Mouse (Mus musculus) heart, embryonic 12.5 days (tissue): Measurements from ENCODE around the gene Brat1. TPM values are rescaled to one million over a fixed set of nuclear protein-coding genes. Genes with fewer than 3 reads are reported as not detected.

Experiments used
- ATAC-seq: fragments of 200-750 bp; cut with Nextera tagmentation; 2 replicates; pipeline ENCODE4 v1.8.0; 2017; ENCODE audit warnings: moderate TSS enrichment, moderate library complexity; ENCODE audit not compliant: insufficient number of reproducible peaks, low FRiP score
- H3K27ac ChIP-seq: fragments of 300-500 bp; sonication (generic); 2 replicates; pipeline ENCODE4 v1.5.1; 2016; ENCODE audit warnings: mild to moderate bottlenecking, moderate library complexity; ENCODE audit not compliant: poor library complexity, severe bottlenecking
- H3K27me3 ChIP-seq: fragments of 300-500 bp; sonication (generic); replicated peaks from 2 replicates; pipeline ENCODE4 v1.6.1; 2016; ENCODE audit warnings: mild to moderate bottlenecking, moderate library complexity
- H3K36me3 ChIP-seq: fragments of 300-500 bp; sonication (generic); 2 replicates; pipeline ENCODE4 v1.6.1; 2016; ENCODE audit warnings: mild to moderate bottlenecking, moderate library complexity
- H3K4me1 ChIP-seq: fragments of 300-500 bp; sonication (generic); replicated peaks from 2 replicates; pipeline ENCODE4 v1.6.1; 2016; ENCODE audit warnings: mild to moderate bottlenecking
- H3K4me2 ChIP-seq: fragments of 300-500 bp; sonication (generic); 2 replicates; pipeline ENCODE4 v1.6.1; 2016; ENCODE audit warnings: mild to moderate bottlenecking, moderate library complexity
- H3K4me3 ChIP-seq: fragments of 300-500 bp; sonication (generic); 2 replicates; pipeline ENCODE4 v1.5.1; 2016; ENCODE audit warnings: mild to moderate bottlenecking
- H3K9ac ChIP-seq: fragments of 300-500 bp; sonication (generic); 2 replicates; pipeline ENCODE4 v1.6.1; 2016; ENCODE audit warnings: mild to moderate bottlenecking, moderate library complexity
- H3K9me3 ChIP-seq: fragments of 300-500 bp; sonication (generic); replicated peaks from 2 replicates; pipeline ENCODE4 v1.6.1; 2016; ENCODE audit warnings: mild to moderate bottlenecking, moderate library complexity
- WGBS: fragments of 180-500 bp; shearing (Covaris S2); methylation state at CpG from one replicate; pipeline ENCODE4 v1.1.7; 2016; 5-methylcytosine and 5-hydroxymethylcytosine counted together
- polyA plus RNA-seq: library from polyadenylated mRNA; unstranded; fragments of >200 nt; fragmentation: Nextera tagmentation; extraction: Ambion mirVana; gene quantifications from 2 replicates; pipeline ENCODE4 v1.2.1, GENCODE M21; 2016

The Brat1 gene
- polyA plus RNA-seq, 1 experiment from 2014 or later, result 15.5 TPM

- Histone ChIP-seq H3K36me3 (peaks cover 12% of the 10 kb centered on the region), H3K27ac (peak within 1 kb of the TSS; percentile 77), H3K9me3 (no peaks in the 10 kb centered on the region), H3K9ac (peak within 1 kb of the TSS; percentile 77), H3K4me1 (peaks cover 37% of the 10 kb centered on the region), H3K4me3 (peak within 1 kb of the TSS; percentile 74), H3K4me2 (peak within 1 kb of the TSS; percentile 84), H3K27me3 (no peaks in the 10 kb centered on the region)
- peak; percentile 40 for ATAC-seq
- WGBS, result under 1% methylated on average over 33 of the region's 33 CpGs
These were observed 2.7 kb upstream of the Brat1 start, which contains the start of gene Iqce for GRCm38 (mm10) chr5:140702103-140702513. Iqce (minus strand) TSS chr5:140702378.

DNA sequence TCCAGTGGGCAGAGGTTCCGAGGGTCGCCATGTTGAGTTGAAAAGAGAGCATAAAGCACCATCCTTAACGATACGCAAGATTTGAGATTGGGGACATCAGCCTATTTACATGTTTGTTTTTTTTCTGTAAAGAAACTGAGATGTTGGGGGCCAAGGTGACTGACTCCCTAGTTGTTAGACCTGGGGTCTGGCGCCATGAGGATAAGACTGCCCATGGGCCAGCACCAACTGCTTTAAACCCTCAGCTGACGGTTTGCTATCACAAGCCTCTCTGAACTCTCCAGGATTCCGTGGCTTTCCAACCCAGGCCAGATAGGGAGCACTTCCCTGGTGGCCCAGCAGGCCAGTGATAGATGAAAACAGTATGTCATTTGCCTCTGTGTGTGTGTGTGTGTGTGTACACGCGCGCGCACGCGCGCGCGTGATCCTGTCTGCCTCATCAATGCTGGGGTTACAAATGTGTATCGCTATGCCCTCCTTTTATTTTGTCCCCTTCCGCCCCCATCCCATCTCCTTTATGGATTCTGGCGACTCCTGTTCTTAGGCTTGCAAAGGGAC lies 2.1 kb upstream of the Brat1 start:
- Histone ChIP-seq H3K4me3 (peak overlapping the region; percentile 74), H3K27me3 (no peaks in the 10 kb centered on the region)
- WGBS, result 48% methylated on average over 19 of the region's 19 CpGs

GRCm38 (mm10) chr5:140703480-140704377 lies 1.1 kb upstream of the Brat1 start:
- Histone ChIP-seq H3K4me2 (peak overlapping the region; percentile 90), H3K9ac (peak overlapping the region; percentile 57; the same call in 1 of the 2 replicates), H3K4me1 (peaks cover 37% of the 10 kb centered on the region), H3K4me3 (peak overlapping the region; percentile 65), H3K9me3 (no peaks in the 10 kb centered on the region), H3K27ac (peak overlapping the region; percentile 57), H3K36me3 (peaks cover 17% of the 10 kb centered on the region), H3K27me3 (no peaks in the 10 kb centered on the region)
- WGBS, result 32% methylated on average over 17 of the region's 17 CpGs
- ATAC-seq, result no peak

More for the DNA sequence above, 2.1 kb upstream of the Brat1 start:
- Histone ChIP-seq H3K27ac (peak overlapping the region; percentile 77), H3K36me3 (peaks cover 12% of the 10 kb centered on the region), H3K9ac (peak overlapping the region; percentile 77; the same call in 1 of the 2 replicates), H3K4me2 (peak overlapping the region; percentile 84), H3K4me1 (peaks cover 37% of the 10 kb centered on the region), H3K9me3 (no peaks in the 10 kb centered on the region)
- no peak for ATAC-seq

GRCm38 (mm10) chr5:140705501-140706171 lies 825 bp downstream of the Brat1 start:
- H3K4me1 ChIP-seq, result peaks cover 25% of the 10 kb centered on the region
- peaks cover 29% of the 10 kb centered on the region for H3K36me3 ChIP-seq
- peak overlapping the region; percentile 65 for H3K4me3 ChIP-seq
- H3K9me3 ChIP-seq, result no peaks in the 10 kb centered on the region
- peak overlapping the region; percentile 85 for H3K9ac ChIP-seq
- ATAC-seq, result no peak
- H3K4me2 ChIP-seq, result peak overlapping the region; percentile 90
- no peaks in the 10 kb centered on the region for H3K27me3 ChIP-seq
- H3K27ac ChIP-seq, result peak overlapping the region; percentile 83
- WGBS, result 51% methylated on average over 7 of the region's 7 CpGs

- no peak overlapping the region for H3K4me2 ChIP-seq
- H3K4me1 ChIP-seq, result peaks cover 8% of the 10 kb centered on the region
- no peaks in the 10 kb centered on the region for H3K9me3 ChIP-seq
- no peaks in the 10 kb centered on the region for H3K27me3 ChIP-seq
- no peak overlapping the region for H3K27ac ChIP-seq
- no peak for ATAC-seq
- no peak overlapping the region for H3K9ac ChIP-seq
- H3K36me3 ChIP-seq, result peaks cover 73% of the 10 kb centered on the region
- no peak overlapping the region for H3K4me3 ChIP-seq
- 87% methylated on average over 6 of the region's 6 CpGs for WGBS
These were observed 5.5 kb downstream of the Brat1 start for GRCm38 (mm10) chr5:140710315-140710714.

GRCm38 (mm10) chr5:140711040-140711439 lies 6.2 kb downstream of the Brat1 start:
- peaks cover 80% of the 10 kb centered on the region for H3K36me3 ChIP-seq
- no peaks in the 10 kb centered on the region for H3K9me3 ChIP-seq
- no peak overlapping the region for H3K9ac ChIP-seq
- H3K4me3 ChIP-seq, result no peak overlapping the region
- no peak for ATAC-seq
- no peaks in the 10 kb centered on the region for H3K27me3 ChIP-seq
- no peak overlapping the region for H3K4me2 ChIP-seq
- H3K4me1 ChIP-seq, result peaks cover 1% of the 10 kb centered on the region
- H3K27ac ChIP-seq, result no peak overlapping the region
- WGBS, result 83% methylated on average over 5 of the region's 5 CpGs

GRCm38 (mm10) chr5:140720773-140721172 lies 16.0 kb downstream of the Brat1 start:
- H3K9ac ChIP-seq, result no peak overlapping the region
- H3K9me3 ChIP-seq, result 0 out of 2 replicates have a peak, but pooled peaks cover 8% of the 10 kb centered on the region
- H3K36me3 ChIP-seq, result peaks cover 44% of the 10 kb centered on the region
- no peak overlapping the region for H3K4me2 ChIP-seq
- WGBS, result 77% methylated on average over 7 of the region's 7 CpGs
- H3K27ac ChIP-seq, result no peak overlapping the region
- H3K4me3 ChIP-seq, result no peak overlapping the region
- H3K4me1 ChIP-seq, result no peaks in the 10 kb centered on the region
- H3K27me3 ChIP-seq, result 0 out of 2 replicates have a peak, but pooled peaks cover 6% of the 10 kb centered on the region
- no peak for ATAC-seq

- Histone ChIP-seq H3K27me3 (0 out of 2 replicates have a peak, but pooled peaks cover 6% of the 10 kb centered on the region), H3K4me3 (no peak overlapping the region), H3K4me1 (no peaks in the 10 kb centered on the region), H3K9me3 (0 out of 2 replicates have a peak, but pooled peaks cover 8% of the 10 kb centered on the region), H3K27ac (no peak overlapping the region), H3K4me2 (no peak overlapping the region), H3K9ac (no peak overlapping the region), H3K36me3 (peaks cover 30% of the 10 kb centered on the region)
- WGBS, result 75% methylated on average over 3 of the region's 3 CpGs
- no peak for ATAC-seq
These were observed 17.3 kb downstream of the Brat1 start for GRCm38 (mm10) chr5:140722121-140722520.

DNA sequence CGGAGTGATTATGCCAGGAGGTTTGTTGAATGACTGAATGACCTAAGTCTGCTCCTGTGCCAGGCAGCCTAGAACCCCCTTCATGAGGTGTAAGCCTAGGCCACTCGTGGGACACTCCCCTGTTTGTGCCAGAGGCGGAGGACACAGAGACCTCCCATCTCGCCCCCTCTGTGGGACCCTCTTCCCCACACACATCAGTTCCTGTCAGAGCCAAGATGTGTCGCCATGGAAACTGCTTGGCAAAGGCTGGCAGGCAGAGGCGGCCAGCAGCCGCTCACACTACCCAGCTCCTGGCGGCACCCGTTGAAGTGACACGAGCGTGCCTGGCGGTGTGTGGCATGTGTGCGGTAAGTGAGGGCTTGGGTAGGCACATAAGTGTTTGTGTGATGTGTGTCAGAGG lies 19.0 kb downstream of the Brat1 start, which contains the start of gene Amz1:
Gene Amz1, plus strand, starts transcription at position 306 of the 400 bp plus-strand sequence.
- Histone ChIP-seq H3K4me3 (no peak within 1 kb of the TSS), H3K4me2 (no peak within 1 kb of the TSS), H3K4me1 (no peaks in the 10 kb centered on the region), H3K36me3 (peaks cover 13% of the 10 kb centered on the region), H3K9ac (no peak within 1 kb of the TSS), H3K27ac (no peak within 1 kb of the TSS), H3K9me3 (0 out of 2 replicates have a peak, but pooled peaks cover 8% of the 10 kb centered on the region), H3K27me3 (0 out of 2 replicates have a peak, but pooled peaks cover 6% of the 10 kb centered on the region)
- WGBS, result 75% methylated on average over 13 of the region's 13 CpGs
- no peak for ATAC-seq

DNA sequence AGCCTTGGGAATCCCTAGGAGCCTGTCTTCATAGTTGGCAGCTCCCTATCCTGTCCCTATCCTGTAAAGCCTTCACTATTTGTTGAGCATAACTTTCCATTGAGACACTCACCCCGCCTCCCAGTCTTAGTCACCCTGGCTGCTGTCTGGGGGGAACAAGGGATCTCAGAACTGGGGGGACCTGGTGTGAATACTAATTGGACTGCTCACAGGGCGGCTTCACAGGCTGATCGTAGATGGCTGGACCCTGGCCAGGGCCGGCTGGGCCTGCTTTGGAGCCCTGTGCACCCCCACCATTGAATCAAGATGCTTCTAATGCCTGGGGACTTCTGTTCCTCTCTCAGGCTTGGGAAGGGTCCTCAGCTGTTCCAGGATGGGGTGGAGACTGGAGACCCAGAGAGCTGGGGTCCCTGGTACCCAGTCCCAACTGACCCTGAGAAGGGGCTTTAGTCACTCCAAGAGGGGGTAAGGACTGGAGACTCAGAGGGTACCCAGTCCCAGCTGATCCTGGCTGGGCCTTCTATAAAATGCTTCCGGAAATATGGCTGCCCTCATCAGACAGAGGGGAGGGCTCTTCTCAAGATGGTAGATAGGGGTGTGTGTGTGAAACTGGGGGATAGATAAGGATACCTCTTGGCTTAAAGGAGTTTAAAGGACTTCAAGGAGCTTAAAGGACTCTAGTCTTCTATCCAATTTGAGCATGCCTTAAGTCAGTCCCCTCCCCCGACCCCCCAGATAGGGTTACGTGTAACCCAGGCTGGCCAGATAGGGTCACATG lies 21.4 kb downstream of the Brat1 start:
- no peak for ATAC-seq
- WGBS, result 76% methylated on average over 7 of the region's 7 CpGs
- Histone ChIP-seq H3K27me3 (0 out of 2 replicates have a peak, but pooled peaks cover 6% of the 10 kb centered on the region), H3K27ac (no peak overlapping the region), H3K36me3 (no peaks in the 10 kb centered on the region), H3K9me3 (no peaks in the 10 kb centered on the region), H3K4me1 (no peaks in the 10 kb centered on the region), H3K4me2 (no peak overlapping the region), H3K9ac (no peak overlapping the region), H3K4me3 (no peak overlapping the region)
